Mouse (Mus musculus) fat pad, adult 2 months (tissue): ENCODE measurements around the gene Ms4a10.

Experiments
- DNase-seq: peaks from one replicate; pipeline ENCODE4 v3.0.0-alpha.2; 2011; ENCODE audit warnings: low read depth, low spot score; ENCODE audit errors: extremely low read depth

Ms4a10 gene

GRCm38 (mm10) chr19:10959978-10960346 lies 14.5 kb downstream of the Ms4a10 start:
- DNase-seq, result no peak

- DNase-seq, result no peak
Observed at GRCm38 (mm10) chr19:10959085-10959977, 15.1 kb downstream of the Ms4a10 start.

GRCm38 (mm10) chr19:10952021-10952939 lies 22.2 kb downstream of the Ms4a10 start:
- no peak for DNase-seq

- no peak for DNase-seq
Observed at GRCm38 (mm10) chr19:10949558-10949957, 24.9 kb downstream of the Ms4a10 start.

GRCm38 (mm10) chr19:10949112-10949511 lies 25.4 kb downstream of the Ms4a10 start, which contains the start of gene Ccdc86:
TSS of gene Ccdc86 (minus strand) at chr19:10949266.
- peak; percentile 84 for DNase-seq

GRCm38 (mm10) chr19:10948416-10948815 lies 26.1 kb downstream of the Ms4a10 start:
- no peak for DNase-seq

- no peak for DNase-seq
Observed at GRCm38 (mm10) chr19:10947219-10947618, 27.3 kb downstream of the Ms4a10 start.

GRCm38 (mm10) chr19:10946506-10946905 lies 28.0 kb downstream of the Ms4a10 start:
- DNase-seq, result no peak

GRCm38 (mm10) chr19:10943955-10944354 lies 30.5 kb downstream of the Ms4a10 start:
- DNase-seq, result no peak

- DNase-seq, result no peak
Observed at GRCm38 (mm10) chr19:10940801-10941457, 33.5 kb downstream of the Ms4a10 start.

GRCm38 (mm10) chr19:10940097-10940800 lies 34.2 kb downstream of the Ms4a10 start:
- no peak for DNase-seq

- no peak for DNase-seq
Observed at GRCm38 (mm10) chr19:10938771-10939170, 35.7 kb downstream of the Ms4a10 start.

GRCm38 (mm10) chr19:10937110-10937563 lies 37.3 kb downstream of the Ms4a10 start, which contains the start of gene Ptgdr2:
TSS of gene Ptgdr2 (plus strand) at chr19:10937160.
- DNase-seq, result no peak

GRCm38 (mm10) chr19:10936077-10936476 lies 38.4 kb downstream of the Ms4a10 start:
- no peak for DNase-seq

- no peak for DNase-seq
Observed at GRCm38 (mm10) chr19:10935029-10935428, 39.4 kb downstream of the Ms4a10 start.

- no peak for DNase-seq
Observed at GRCm38 (mm10) chr19:10930641-10931040, 43.8 kb downstream of the Ms4a10 start.

- no peak for DNase-seq
Observed at GRCm38 (mm10) chr19:10926666-10927065, 47.8 kb downstream of the Ms4a10 start.

GRCm38 (mm10) chr19:10926123-10926621 lies 48.3 kb downstream of the Ms4a10 start:
- no peak for DNase-seq

GRCm38 (mm10) chr19:10924220-10924619 lies 50.2 kb downstream of the Ms4a10 start:
- no peak for DNase-seq

- DNase-seq, result no peak
Observed at GRCm38 (mm10) chr19:10921058-10921457, 53.4 kb downstream of the Ms4a10 start.
